17 mouse cellular contexts compared by ENCODE assay signal in the genomic region with DNA sequence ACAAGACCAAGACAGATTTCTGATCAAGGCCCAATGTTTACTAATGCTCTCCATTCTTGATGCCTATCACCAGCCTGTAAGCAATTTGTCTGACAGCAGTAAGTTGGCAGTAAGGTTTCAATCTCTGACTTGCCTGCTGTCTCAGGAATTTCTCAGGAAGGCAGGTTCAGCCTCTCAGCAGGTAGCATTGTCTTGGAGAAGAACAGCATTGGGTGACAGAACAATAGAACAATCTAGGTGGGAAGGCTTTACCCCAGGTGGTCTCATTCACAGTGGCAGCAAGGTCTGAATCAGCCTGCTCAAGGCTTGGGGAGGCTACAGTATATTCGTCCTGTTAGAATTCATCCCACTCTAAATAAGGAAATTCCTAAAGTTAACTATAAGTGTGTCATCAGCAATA.
"Had no signal": no experiment of that assay in that cellular context is flagged by ENCODE, and none has a peak within 500 bp of the region (broad histone marks: within the 10 kb centered on the region; RNA-seq: fewer than 3 reads in every experiment).

No protein-coding gene starts in this region.

- H3K27ac ChIP-seq: neural tube, embryonic 12.5 days; neural tube, embryonic 13.5 days; neural tube, embryonic 15.5 days; stomach, embryonic 15.5 days; stomach, postnatal 0 days had no signal

- DNase-seq: retina, postnatal 1 day; right cerebral cortex, adult 18-20 months; right cerebral cortex, postnatal 14 days; right cerebral cortex, postnatal 25 days; right cerebral cortex, postnatal 4 days; spleen, adult 18-20 months; thymus, adult 18-20 months; thymus, adult 2 months; thymus, postnatal 14 days; thymus, postnatal 25 days; thymus, postnatal 36 days; thymus, postnatal 4 days had no signal

- H3K4me2 ChIP-seq: neural tube, embryonic 12.5 days; neural tube, embryonic 13.5 days; neural tube, embryonic 15.5 days; stomach, embryonic 15.5 days had no signal

- H3K36me3 ChIP-seq: neural tube, embryonic 12.5 days; neural tube, embryonic 13.5 days; neural tube, embryonic 15.5 days; stomach, embryonic 15.5 days had no signal

- H3K4me1 ChIP-seq: neural tube, embryonic 12.5 days; neural tube, embryonic 13.5 days; neural tube, embryonic 15.5 days; stomach, embryonic 15.5 days had no signal

- H3K9ac ChIP-seq: neural tube, embryonic 12.5 days; neural tube, embryonic 13.5 days; neural tube, embryonic 15.5 days; stomach, embryonic 15.5 days had no signal

- H3K9me3 ChIP-seq: neural tube, embryonic 12.5 days; neural tube, embryonic 13.5 days; neural tube, embryonic 15.5 days; stomach, embryonic 15.5 days had no signal

- H3K27me3 ChIP-seq: neural tube, embryonic 12.5 days; neural tube, embryonic 13.5 days; neural tube, embryonic 15.5 days; stomach, embryonic 15.5 days had no signal

- H3K4me3 ChIP-seq: neural tube, embryonic 12.5 days; neural tube, embryonic 13.5 days; neural tube, embryonic 15.5 days; stomach, embryonic 15.5 days had no signal
